Mouse (Mus musculus) bone marrow macrophage, adult 2 months (primary cell): ENCODE data around the gene Nr2f6. TPM values are rescaled to one million over a fixed set of nuclear protein-coding genes. Genes with fewer than 3 reads are reported as not detected.

Experiments
- H3K27ac ChIP-seq: 2 replicates; pipeline ENCODE4 v1.5.1; 2012; ENCODE audit warnings: low read depth, low read length; ENCODE audit not compliant: insufficient read depth
- H3K4me1 ChIP-seq: 2 replicates; pipeline ENCODE4 v1.6.1; 2012; ENCODE audit warnings: low read length; ENCODE audit not compliant: control insufficient read depth, insufficient read depth
- H3K4me3 ChIP-seq: 2 replicates; pipeline ENCODE4 v1.5.1; 2012; ENCODE audit warnings: mild to moderate bottlenecking, low read length, moderate library complexity; ENCODE audit not compliant: insufficient read depth
- CTCF ChIP-seq: IDR thresholded peaks from 2 replicates; pipeline ENCODE4 v1.5.1; 2012; ENCODE audit warnings: low read depth, mild to moderate bottlenecking, low read length, moderate library complexity
- POLR2A ChIP-seq: IDR thresholded peaks from 2 replicates; pipeline ENCODE4 v1.6.1; 2012; ENCODE audit warnings: mild to moderate bottlenecking, low read depth, low read length, borderline replicate concordance
- polyA plus RNA-seq: library from polyadenylated mRNA; stranded (reverse); fragments of >200 nt; gene quantifications from 2 replicates; pipeline ENCODE4 v1.2.4, GENCODE M21; 2012; ENCODE audit not compliant: missing spikeins, insufficient read depth, insufficient read length

Gene Nr2f6
- polyA plus RNA-seq, 1 experiment, result 23.9 TPM

GRCm38 (mm10) chr8:71403107-71403885 lies 21.5 kb upstream of the Nr2f6 start:
- H3K27ac ChIP-seq, result 0 out of 2 replicates have a peak overlapping the region, but pooled peaks have one; percentile 7
- H3K4me1 ChIP-seq, result peaks cover 20% of the 10 kb centered on the region
- H3K4me3 ChIP-seq, result no peak overlapping the region
- no peak for TF ChIP-seq CTCF
- TF ChIP-seq POLR2A, result no peak

GRCm38 (mm10) chr8:71402446-71402964 lies 20.7 kb upstream of the Nr2f6 start:
- TF ChIP-seq CTCF (no peak), POLR2A (no peak)
- Histone ChIP-seq H3K4me3 (no peak overlapping the region), H3K4me1 (peaks cover 20% of the 10 kb centered on the region), H3K27ac (no peak overlapping the region)

- no peak overlapping the region for H3K27ac ChIP-seq
- no peak for TF ChIP-seq CTCF
- TF ChIP-seq POLR2A, result no peak
- H3K4me3 ChIP-seq, result no peak overlapping the region
- H3K4me1 ChIP-seq, result peaks cover 19% of the 10 kb centered on the region
Measured at GRCm38 (mm10) chr8:71401454-71401853, 19.7 kb upstream of the Nr2f6 start.

GRCm38 (mm10) chr8:71400826-71401225 lies 19.1 kb upstream of the Nr2f6 start:
- TF ChIP-seq POLR2A (no peak), CTCF (no peak)
- no peak overlapping the region for H3K27ac ChIP-seq
- H3K4me1 ChIP-seq, result peaks cover 24% of the 10 kb centered on the region
- no peak overlapping the region for H3K4me3 ChIP-seq

- Histone ChIP-seq H3K27ac (no peak overlapping the region), H3K4me3 (peak overlapping the region; percentile 89), H3K4me1 (peaks cover 8% of the 10 kb centered on the region)
- TF ChIP-seq CTCF (no peak), POLR2A (no peak)
Measured at GRCm38 (mm10) chr8:71397701-71398100, 15.9 kb upstream of the Nr2f6 start.

GRCm38 (mm10) chr8:71396639-71397305 lies 15.0 kb upstream of the Nr2f6 start, which contains the start of gene Babam1:
Gene Babam1 (plus strand): TSS chr8:71396861.
- H3K27ac ChIP-seq, result peak within 1 kb of the TSS; percentile 44
- TF ChIP-seq POLR2A (no peak), CTCF (no peak)
- peaks cover 8% of the 10 kb centered on the region for H3K4me1 ChIP-seq
- peak within 1 kb of the TSS; percentile 89 for H3K4me3 ChIP-seq

- Histone ChIP-seq H3K4me1 (peaks cover 8% of the 10 kb centered on the region), H3K4me3 (no peak within 1 kb of the TSS)
- TF ChIP-seq POLR2A, result no peak
- TF ChIP-seq CTCF, result no peak
Measured at GRCm38 (mm10) chr8:71395629-71396028, 13.9 kb upstream of the Nr2f6 start, which contains the start of gene Ushbp1. Gene Ushbp1 (minus strand): TSS chr8:71395802.

GRCm38 (mm10) chr8:71395071-71395470 lies 13.3 kb upstream of the Nr2f6 start:
- H3K27ac ChIP-seq, result no peak overlapping the region
- no peak overlapping the region for H3K4me3 ChIP-seq
- TF ChIP-seq POLR2A (no peak), CTCF (no peak)
- H3K4me1 ChIP-seq, result peaks cover 8% of the 10 kb centered on the region

More at GRCm38 (mm10) chr8:71395629-71396028, 13.9 kb upstream of the Nr2f6 start, which contains the start of gene Ushbp1:
- peak within 1 kb of the TSS; percentile 44 for H3K27ac ChIP-seq

GRCm38 (mm10) chr8:71394481-71394880 lies 12.7 kb upstream of the Nr2f6 start:
- Histone ChIP-seq H3K4me1 (peaks cover 8% of the 10 kb centered on the region), H3K4me3 (no peak overlapping the region), H3K27ac (no peak overlapping the region)
- TF ChIP-seq CTCF (no peak), POLR2A (no peak)
